Mouse (Mus musculus) forebrain, embryonic 10.5 days (tissue): ENCODE data around the gene Fcgr3. TPM values are rescaled to one million over a fixed set of nuclear protein-coding genes. Genes with fewer than 3 reads are reported as not detected.
"Not testable (repeated sequence)": the region's sequence is repeated elsewhere in the genome, so short reads cannot be mapped to it uniquely, and the experiment has no call there.

Source experiments
- DNase-seq: peaks from one replicate; pipeline ENCODE4 v3.0.0-alpha.2; 2017; ENCODE audit warnings: low spot score; ENCODE audit errors: extremely low spot score
- H3K27ac ChIP-seq: fragments of 300-500 bp; sonication (generic); 2 replicates; pipeline ENCODE4 v1.5.1; 2016; ENCODE audit warnings: mild to moderate bottlenecking
- H3K27me3 ChIP-seq: fragments of 300-500 bp; sonication (generic); 2 replicates; pipeline ENCODE4 v1.6.1; 2016; ENCODE audit warnings: mild to moderate bottlenecking; ENCODE audit not compliant: poor library complexity, severe bottlenecking
- H3K36me3 ChIP-seq: fragments of 300-500 bp; sonication (generic); replicated peaks from 2 replicates; pipeline ENCODE4 v1.6.1; 2016; ENCODE audit warnings: mild to moderate bottlenecking, moderate library complexity
- H3K4me1 ChIP-seq: fragments of 300-500 bp; sonication (generic); 2 replicates; pipeline ENCODE4 v1.6.1; 2016
- H3K4me3 ChIP-seq: fragments of 300-500 bp; sonication (generic); 2 replicates; pipeline ENCODE4 v1.5.1; 2016; ENCODE audit warnings: mild to moderate bottlenecking, moderate library complexity
- H3K9me3 ChIP-seq: fragments of 300-500 bp; sonication (generic); 2 replicates; pipeline ENCODE4 v1.6.1; 2016; ENCODE audit warnings: mild to moderate bottlenecking, moderate library complexity
- WGBS: fragments of 180-500 bp; shearing (Covaris S2); methylation state at CpG from one replicate; pipeline ENCODE4 v1.1.7; 2016; 5-methylcytosine and 5-hydroxymethylcytosine counted together
- polyA plus RNA-seq: library from polyadenylated mRNA; unstranded; fragments of >200 nt; fragmentation: Nextera tagmentation; extraction: Ambion mirVana; gene quantifications from 2 replicates; pipeline ENCODE4 v1.2.1, GENCODE M21; 2016

The Fcgr3 gene
- polyA plus RNA-seq, 1 experiment from 2014 or later, result 4.5 TPM

DNA sequence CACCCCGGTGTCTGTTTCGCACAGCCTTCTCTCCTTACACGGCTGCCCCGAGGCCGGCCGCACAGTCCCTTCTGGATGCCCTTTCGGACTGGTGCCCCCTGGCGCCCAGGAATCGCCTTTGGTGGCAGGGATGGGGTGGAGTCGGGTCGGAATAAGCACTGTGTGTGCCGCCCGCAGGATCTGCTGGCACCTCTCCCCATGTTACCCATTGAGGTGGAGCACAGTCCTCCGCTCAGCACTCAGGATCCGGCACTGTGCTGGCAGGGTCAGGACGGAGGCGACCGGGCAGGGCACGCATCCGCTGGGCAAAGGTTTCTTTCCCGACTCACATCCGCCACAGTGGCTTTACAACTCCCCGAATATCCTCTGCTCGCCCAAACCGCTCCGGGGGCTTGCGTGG, 13.2 kb upstream of the Fcgr3 start:
- H3K4me1 ChIP-seq, H3K9me3 ChIP-seq, H3K27ac ChIP-seq, H3K36me3 ChIP-seq, DNase-seq: not testable (repeated sequence)
- H3K27me3 ChIP-seq, result peaks cover 51% of the 10 kb centered on the region
- 4% methylated on average over 21 of the region's 27 CpGs for WGBS
- H3K4me3 ChIP-seq, result peak overlapping the region; percentile 38

DNA sequence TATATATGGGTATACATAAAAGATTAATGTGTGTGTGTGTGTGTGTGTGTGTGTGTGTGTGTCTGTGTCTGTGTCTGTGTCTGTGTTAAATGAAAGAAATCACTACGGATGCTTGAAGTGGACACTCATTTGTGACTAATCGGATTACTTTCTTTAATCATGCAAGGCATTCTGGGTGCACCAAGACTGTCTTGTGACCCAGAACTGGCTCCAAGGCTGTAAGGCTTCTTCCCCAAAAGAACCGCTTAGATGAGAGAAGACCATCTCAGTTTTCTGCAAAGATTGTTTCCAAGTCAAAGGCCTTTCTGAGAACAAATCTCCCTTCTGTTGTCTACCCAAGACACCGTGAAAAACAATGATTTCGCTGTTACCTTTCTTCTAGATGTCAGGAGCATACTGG, 12.5 kb upstream of the Fcgr3 start:
- WGBS, result 38% methylated on average over 5 of the region's 5 CpGs
- not testable (repeated sequence) for H3K36me3 ChIP-seq, H3K4me1 ChIP-seq, H3K27ac ChIP-seq, DNase-seq, H3K9me3 ChIP-seq, H3K4me3 ChIP-seq
- peaks cover 47% of the 10 kb centered on the region for H3K27me3 ChIP-seq

DNA sequence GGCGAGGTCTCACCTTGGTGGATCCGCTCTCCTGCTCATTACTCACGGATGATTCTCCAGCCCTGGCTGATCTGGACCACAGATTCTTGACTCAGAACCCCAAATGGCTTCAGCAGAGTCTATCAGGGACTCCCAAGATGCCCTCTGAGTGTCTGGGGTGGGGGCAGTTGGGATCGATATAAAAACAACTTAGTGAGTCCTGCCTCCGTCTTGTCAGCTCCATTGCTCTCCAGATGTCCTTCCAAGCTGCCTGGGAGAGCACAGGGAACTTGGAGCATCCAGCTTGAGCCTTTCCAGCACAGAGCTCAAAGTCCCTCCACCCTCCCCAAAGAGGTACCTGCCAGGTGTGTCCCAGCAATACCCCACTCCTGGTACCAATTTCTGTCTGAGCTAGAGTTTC, 11.4 kb upstream of the Fcgr3 start:
- not testable (repeated sequence) for DNase-seq, H3K4me1 ChIP-seq, H3K27ac ChIP-seq, H3K36me3 ChIP-seq, H3K9me3 ChIP-seq, H3K4me3 ChIP-seq
- H3K27me3 ChIP-seq, result peaks cover 43% of the 10 kb centered on the region
- 73% methylated on average over 5 of the region's 5 CpGs for WGBS

DNA sequence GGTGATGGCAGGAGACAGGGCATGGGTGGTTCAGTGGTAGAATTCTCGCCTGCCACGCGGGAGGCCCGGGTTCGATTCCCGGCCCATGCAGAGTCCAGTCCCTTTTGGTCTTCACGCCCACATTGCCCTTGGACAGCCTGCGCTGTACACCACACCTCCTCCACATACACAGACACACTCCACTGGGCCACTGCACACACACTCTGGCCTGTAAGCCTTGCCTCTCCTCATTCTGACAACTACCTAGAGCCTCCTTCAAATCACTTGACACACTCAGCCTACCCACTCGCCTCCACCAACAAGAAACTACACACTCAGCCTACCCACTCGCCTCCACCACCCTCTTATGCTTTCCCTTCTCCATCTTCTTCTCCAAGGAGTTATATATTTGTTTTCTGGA, 9.5 kb upstream of the Fcgr3 start:
- not testable (repeated sequence) for H3K4me3 ChIP-seq, H3K36me3 ChIP-seq, H3K27ac ChIP-seq, H3K9me3 ChIP-seq
- DNase-seq, result peak; percentile 68
- peaks cover 12% of the 10 kb centered on the region for H3K4me1 ChIP-seq
- WGBS, result 19% methylated on average over 8 of the region's 10 CpGs
- peaks cover 60% of the 10 kb centered on the region for H3K27me3 ChIP-seq

DNA sequence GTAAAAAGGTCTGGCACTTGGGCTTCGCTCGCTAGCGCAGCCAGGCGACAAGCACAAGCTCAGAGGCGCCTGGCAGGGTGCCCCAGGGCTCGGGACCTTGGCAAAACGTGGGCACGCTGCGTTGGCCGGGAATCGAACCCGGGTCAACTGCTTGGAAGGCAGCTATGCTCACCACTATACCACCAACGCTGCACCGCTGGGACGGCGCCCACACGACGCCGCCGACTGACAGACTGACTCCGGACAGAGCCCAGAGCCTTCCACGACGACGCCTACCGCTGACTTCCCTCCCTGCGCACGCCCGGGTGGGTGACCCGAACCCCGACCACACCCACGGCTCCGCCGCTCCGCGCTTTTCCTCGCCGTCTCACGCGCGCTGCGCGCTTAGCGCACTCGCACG, 7.5 kb upstream of the Fcgr3 start:
- H3K4me1 ChIP-seq, H3K9me3 ChIP-seq, DNase-seq, H3K27ac ChIP-seq, H3K4me3 ChIP-seq, H3K36me3 ChIP-seq: not testable (repeated sequence)
- no CpG with 5 or more reads among the region's 45 CpGs for WGBS
- peaks cover 48% of the 10 kb centered on the region for H3K27me3 ChIP-seq

DNA sequence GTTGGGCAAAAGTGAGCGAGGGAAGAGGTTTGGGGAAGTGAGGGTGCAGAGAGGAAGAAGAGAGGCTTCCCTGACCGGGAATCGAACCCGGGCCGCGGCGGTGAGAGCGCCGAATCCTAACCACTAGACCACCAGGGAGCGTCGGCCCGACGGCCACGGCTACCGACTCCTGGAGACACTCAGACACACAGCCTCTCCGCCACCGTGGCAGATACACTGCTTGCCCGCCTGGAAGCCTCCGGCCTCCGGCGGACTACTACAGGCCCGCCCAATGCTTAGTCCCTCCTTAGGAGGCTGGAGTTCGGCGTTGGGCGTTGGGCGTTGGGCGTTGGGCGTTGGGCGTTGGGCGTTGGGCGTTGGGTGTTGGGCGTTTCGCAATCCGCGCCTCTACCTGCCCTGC, 7.0 kb upstream of the Fcgr3 start:
- WGBS, result no CpG with 5 or more reads among the region's 35 CpGs
- DNase-seq, H3K4me3 ChIP-seq, H3K36me3 ChIP-seq, H3K9me3 ChIP-seq, H3K4me1 ChIP-seq, H3K27ac ChIP-seq: not testable (repeated sequence)
- peaks cover 45% of the 10 kb centered on the region for H3K27me3 ChIP-seq

DNA sequence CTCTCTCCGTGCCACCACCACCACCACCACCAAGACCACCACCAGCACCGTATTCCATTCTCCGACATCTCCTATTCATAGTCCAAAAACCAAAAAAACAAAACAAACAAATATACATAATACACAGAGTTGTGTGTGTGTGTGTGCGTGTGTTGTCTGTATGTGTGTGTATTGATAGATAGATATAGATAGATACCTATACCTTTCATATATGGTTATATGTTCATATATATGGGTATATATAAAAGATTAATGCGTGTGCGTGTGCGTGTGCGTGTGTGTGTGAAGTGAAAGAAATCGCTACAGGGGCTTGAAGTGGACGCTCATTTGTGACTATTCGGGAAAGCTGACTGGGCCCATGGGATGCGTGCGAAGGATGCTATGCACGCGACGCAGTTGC, 6.1 kb upstream of the Fcgr3 start:
- not testable (repeated sequence) for H3K36me3 ChIP-seq, H3K4me1 ChIP-seq, H3K9me3 ChIP-seq, DNase-seq, H3K27ac ChIP-seq
- H3K27me3 ChIP-seq, result peaks cover 49% of the 10 kb centered on the region
- 22% methylated on average over 16 of the region's 16 CpGs for WGBS
- H3K4me3 ChIP-seq, result peak overlapping the region; percentile 22; the same call in 1 of the 2 replicates

DNA sequence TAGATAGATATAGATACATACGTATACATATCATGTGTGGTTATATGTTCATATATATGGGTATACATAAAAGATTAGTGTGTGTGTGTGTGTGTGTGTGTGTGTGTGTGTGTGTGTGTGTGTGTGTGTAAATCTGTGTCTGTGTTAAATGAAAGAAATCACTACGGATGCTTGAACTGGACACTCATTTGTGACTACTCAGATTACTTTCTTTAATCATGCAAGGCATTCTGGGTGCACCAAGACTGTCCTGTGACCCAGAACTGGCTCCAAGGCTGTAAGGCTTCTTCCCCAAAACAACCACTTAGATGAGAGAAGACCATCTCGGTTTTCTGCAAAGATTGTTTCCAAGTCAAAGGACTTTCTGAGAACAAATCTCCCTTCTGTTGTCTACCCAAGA, 4.8 kb upstream of the Fcgr3 start:
- not testable (repeated sequence) for H3K9me3 ChIP-seq, H3K4me3 ChIP-seq, H3K27ac ChIP-seq, H3K36me3 ChIP-seq
- WGBS, result 66% methylated on average over 3 of the region's 3 CpGs
- peaks cover 57% of the 10 kb centered on the region for H3K27me3 ChIP-seq
- peak; percentile 53 for DNase-seq
- peaks cover 11% of the 10 kb centered on the region for H3K4me1 ChIP-seq

DNA sequence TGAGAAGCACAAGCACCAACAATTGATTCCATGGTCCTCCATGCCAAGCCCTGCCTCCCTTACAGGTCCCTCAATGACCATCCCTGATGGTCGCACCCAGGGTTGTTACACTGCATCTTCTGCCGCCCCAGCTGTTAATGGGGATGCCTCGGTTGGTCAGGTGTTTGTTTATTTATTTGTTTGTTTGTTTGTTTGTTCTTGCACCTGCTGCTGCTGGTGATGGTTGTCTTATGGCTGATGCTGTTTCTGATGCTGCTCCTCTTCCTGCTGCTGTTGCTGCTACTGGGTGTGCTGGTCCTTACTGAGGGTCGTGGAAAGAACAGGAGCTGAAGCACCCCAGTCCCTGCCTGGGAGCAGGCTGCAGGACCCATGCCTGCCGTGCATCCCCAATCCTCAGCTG, 3.2 kb upstream of the Fcgr3 start:
- not testable (repeated sequence) for H3K36me3 ChIP-seq, H3K9me3 ChIP-seq, H3K27ac ChIP-seq, DNase-seq, H3K4me3 ChIP-seq
- H3K27me3 ChIP-seq, result peaks cover 61% of the 10 kb centered on the region
- WGBS, result 55% methylated on average over 5 of the region's 5 CpGs
- H3K4me1 ChIP-seq, result peaks cover 19% of the 10 kb centered on the region

DNA sequence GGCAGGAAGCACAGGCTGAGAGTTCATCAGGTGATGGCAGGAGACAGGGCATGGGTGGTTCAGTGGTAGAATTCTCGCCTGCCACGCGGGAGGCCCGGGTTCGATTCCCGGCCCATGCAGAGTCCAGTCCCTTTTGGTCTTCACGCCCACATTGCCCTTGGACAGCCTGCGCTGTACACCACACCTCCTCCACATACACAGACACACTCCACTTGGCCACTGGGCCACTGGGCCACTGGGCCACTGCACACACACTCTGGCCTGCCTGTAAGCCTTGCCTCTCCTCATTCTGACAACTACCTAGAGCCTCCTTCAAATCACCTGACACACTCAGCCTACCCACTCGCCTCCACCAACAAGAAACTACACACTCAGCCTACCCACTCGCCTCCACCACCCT, 1.8 kb upstream of the Fcgr3 start:
- not testable (repeated sequence) for H3K9me3 ChIP-seq, DNase-seq, H3K27ac ChIP-seq, H3K4me3 ChIP-seq, H3K36me3 ChIP-seq
- WGBS, result 20% methylated on average over 3 of the region's 10 CpGs
- Histone ChIP-seq H3K4me1 (peaks cover 19% of the 10 kb centered on the region), H3K27me3 (peaks cover 63% of the 10 kb centered on the region)

DNA sequence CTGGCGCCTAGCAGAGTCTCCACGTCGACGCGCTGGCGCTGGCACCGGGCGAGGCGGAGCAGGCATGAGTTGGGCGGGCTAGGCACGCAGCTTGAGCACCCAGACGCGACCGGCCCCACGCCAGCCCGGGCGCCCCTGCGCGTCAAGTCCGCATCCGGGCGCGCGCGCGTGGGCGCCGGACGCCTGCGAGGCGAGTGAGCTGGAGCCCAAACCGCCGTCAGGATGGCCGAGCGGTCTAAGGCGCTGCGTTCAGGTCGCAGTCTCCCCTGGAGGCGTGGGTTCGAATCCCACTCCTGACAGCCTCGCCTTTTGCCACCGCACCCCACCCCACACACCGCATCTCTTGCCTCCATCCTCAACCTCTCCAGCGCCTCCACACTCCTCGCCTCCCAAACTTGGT, 1.0 kb upstream of the Fcgr3 start:
- H3K36me3 ChIP-seq, H3K9me3 ChIP-seq, DNase-seq, H3K27ac ChIP-seq: not testable (repeated sequence)
- peak overlapping the region; percentile 47 for H3K4me3 ChIP-seq
- WGBS, result 4% methylated on average over 32 of the region's 45 CpGs
- peaks cover 56% of the 10 kb centered on the region for H3K27me3 ChIP-seq
- peaks cover 16% of the 10 kb centered on the region for H3K4me1 ChIP-seq

DNA sequence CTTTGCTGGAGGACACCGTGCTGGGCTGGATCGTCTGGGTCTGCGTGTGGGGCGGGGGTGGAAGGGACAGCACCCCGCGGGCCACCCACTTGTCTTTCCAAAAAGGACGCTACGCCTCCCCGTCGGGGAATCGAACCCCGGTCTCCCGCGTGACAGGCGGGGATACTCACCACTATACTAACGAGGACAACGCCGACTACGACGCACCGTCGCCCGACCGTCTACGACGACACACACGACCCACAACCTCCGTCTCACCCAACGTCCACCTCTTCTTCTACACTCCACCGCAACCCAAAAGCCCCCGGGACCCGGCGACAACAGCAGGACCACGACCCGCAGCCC, 480 bp upstream of the Fcgr3 start:
- H3K4me1 ChIP-seq, result peaks cover 16% of the 10 kb centered on the region
- DNase-seq, H3K27ac ChIP-seq, H3K36me3 ChIP-seq, H3K9me3 ChIP-seq: not testable (repeated sequence)
- 2% methylated on average over 25 of the region's 35 CpGs for WGBS
- H3K4me3 ChIP-seq, result peak overlapping the region; percentile 43
- peaks cover 52% of the 10 kb centered on the region for H3K27me3 ChIP-seq

DNA sequence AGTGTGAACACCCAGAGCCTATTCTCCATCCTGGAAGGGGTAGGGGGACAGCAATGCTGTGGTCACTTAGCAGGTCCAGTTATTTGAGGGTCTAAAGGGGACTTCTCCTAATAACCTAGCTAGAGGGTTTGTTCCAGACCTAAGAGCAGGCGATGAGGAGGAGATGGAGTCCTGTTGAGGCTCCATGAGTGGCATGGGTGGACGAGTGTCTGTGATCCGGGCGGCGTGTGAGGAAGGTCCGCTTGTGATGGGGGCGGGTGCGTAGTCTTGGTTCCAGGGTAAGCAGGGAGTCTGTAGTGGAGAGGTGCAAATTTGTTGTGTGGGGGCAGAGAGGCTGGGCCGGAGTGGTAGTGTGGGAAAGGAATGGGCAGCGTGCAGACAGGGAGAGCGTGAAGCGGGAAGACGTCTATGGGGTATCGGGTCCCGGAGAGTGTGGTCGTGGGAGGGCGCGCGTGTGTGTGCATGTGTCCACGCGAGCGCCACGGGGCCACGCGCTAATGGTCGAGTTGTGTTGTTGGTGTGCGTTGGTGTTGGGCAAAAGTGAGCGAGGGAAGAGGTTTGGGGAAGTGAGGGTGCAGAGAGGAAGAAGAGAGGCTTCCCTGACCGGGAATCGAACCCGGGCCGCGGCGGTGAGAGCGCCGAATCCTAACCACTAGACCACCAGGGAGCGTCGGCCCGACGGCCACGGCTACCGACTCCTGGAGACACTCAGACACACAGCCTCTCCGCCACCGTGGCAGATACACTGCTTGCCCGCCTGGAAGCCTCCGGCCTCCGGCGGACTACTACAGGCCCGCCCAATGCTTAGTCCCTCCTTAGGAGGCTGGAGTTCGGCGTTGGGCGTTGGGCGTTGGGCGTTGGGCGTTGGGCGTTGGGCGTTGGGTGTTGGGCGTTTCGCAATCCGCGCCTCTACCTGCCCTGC, 905 bp downstream of the Fcgr3 start:
- not testable (repeated sequence) for H3K9me3 ChIP-seq, H3K36me3 ChIP-seq, H3K27ac ChIP-seq
- peaks cover 14% of the 10 kb centered on the region for H3K4me1 ChIP-seq
- peaks cover 42% of the 10 kb centered on the region for H3K27me3 ChIP-seq
- H3K4me3 ChIP-seq, result peak overlapping the region; percentile 35
- WGBS, result 9% methylated on average over 42 of the region's 61 CpGs
- peak; percentile 71 for DNase-seq

DNA sequence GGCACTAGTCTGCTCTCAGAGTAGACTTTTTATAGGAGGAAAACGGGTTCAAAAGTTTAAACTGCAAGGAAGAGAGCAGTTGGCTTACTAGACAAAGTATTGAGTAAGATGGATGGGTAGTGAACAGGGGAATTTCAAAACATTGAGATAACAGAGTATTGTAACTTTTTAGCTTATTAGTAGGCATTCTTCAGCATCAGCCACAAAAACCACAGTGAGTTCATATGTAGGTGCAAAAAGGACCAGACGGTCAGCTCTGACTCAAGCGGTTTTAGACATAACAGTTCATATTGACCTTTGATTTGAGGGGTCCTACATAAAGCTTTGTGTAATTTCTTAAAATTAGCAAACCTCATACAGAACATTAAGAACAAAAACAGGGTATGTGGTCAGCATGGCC, 3.2 kb downstream of the Fcgr3 start:
- Histone ChIP-seq H3K4me1 (peaks cover 14% of the 10 kb centered on the region), H3K4me3 (no peak overlapping the region), H3K36me3 (no peaks in the 10 kb centered on the region), H3K27me3 (peaks cover 33% of the 10 kb centered on the region), H3K9me3 (no peaks in the 10 kb centered on the region), H3K27ac (no peak overlapping the region)
- no peak for DNase-seq
- WGBS, result 92% methylated on average over 3 of the region's 3 CpGs
